Mouse (Mus musculus): ENCODE results near the gene Acvrl1. TPM values are rescaled to one million over a fixed set of nuclear protein-coding genes. Genes with fewer than 3 reads are reported as not detected.

Gene Acvrl1
- 10.2 and 12.0 TPM in 2 replicates for polyA plus RNA-seq (2012; rRNA removed)

GRCm38 (mm10) chr15:101128181-101129089 lies at the start of gene Acvrl1:
Gene Acvrl1 (plus strand): TSS chr15:101128522.

DNA sequence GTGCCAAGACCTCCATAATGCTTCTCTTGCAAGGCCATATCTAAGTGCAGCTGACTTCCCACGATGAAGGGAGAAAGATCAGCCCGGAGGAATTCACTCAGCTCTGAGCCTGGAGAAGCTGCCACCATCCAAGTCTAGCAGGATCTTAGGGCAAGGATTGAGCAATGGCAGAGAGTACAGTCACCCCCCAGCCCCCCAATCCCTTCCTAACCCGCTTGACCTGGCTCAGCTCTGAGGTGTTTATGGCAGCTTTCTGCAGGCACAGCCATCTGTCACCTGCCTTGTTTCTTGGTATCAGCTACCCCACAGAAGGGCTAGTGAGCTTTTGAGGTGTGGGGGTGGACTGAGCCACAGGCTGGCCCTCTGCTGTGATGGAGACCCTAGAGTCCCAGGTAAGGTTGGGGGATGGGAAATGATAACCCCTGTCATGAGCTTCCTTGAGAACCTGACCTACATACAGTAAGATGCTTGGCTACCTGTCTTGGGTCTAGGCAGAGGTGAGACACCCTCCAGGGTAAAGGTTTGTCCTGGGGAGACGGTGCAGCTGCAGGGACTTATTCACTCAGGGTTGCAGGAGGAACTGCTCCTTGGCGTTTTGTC lies 12.7 kb upstream of the Acvrl1 start, which contains the start of gene Ankrd33:
Gene Ankrd33, plus strand, starts transcription at position 245 of the 600 bp plus-strand sequence.

DNA sequence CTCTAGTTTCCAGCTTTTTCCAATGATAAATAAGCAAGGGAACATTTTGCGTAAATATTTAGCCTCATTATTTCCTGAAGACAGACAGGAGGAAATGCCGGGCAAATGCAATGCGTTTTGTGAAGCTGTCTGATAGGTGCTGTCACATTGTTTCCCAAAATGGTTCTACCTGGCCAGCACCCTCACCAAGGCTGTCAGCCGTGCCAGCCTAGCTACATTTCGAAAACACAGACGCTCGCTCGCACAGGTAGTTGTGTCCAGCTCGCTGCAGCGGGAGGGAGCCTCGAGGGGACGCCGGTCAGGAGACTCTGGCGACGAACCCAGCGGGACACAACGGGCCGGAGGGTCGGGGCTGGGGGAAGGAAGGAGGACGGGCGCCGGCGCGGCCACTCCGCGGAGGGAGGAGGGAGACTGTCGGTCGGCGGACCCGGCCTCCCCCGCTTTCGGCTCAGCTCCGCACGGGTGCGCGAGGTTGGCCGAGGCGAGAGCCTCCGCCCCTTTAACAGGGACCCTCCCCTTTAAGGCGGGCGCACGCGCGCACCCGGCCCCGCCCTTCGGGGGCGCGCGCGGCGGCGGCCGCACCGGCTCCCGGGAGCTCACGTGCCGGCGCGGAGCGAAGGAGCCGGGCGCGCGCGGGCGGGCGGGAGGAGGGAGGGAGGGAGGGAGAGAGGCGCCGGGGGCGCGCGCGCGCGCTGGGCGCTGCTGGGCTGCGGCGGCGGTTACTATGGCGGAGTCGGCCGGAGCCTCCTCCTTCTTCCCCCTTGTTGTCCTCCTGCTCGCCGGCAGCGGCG lies 45.3 kb downstream of the Acvrl1 start, which contains the start of gene Acvr1b:
Gene Acvr1b, plus strand, starts transcription at position 647 of the 791 bp plus-strand sequence.

Other genes with a start within 250 kb of the Acvrl1 start
- gene Gm47841, start 81.1 kb upstream of the Acvrl1 start, polyA plus RNA-seq (2012; rRNA removed): not detected in 2 replicates
- 0.91 and 1.1 TPM in 2 replicates for gene Fignl2, start 50.0 kb upstream of the Acvrl1 start, polyA plus RNA-seq (2012; rRNA removed)
- not detected in 2 replicates for gene Ankrd33, start 12.8 kb upstream of the Acvrl1 start, polyA plus RNA-seq (2012; rRNA removed)
- 67.2 and 72.2 TPM in 2 replicates for gene Acvr1b, start 45.5 kb downstream of the Acvrl1 start, polyA plus RNA-seq (2012; rRNA removed)
- 5.3 and 5.8 TPM in 2 replicates for gene Grasp, start 95.7 kb downstream of the Acvrl1 start, polyA plus RNA-seq (2012; rRNA removed)
- 7.8 and 8.5 TPM in 2 replicates for gene Nr4a1, start 125.7 kb downstream of the Acvrl1 start, polyA plus RNA-seq (2012; rRNA removed)
- 71.2 and 75.3 TPM in 2 replicates for gene Atg101, start 155.8 kb downstream of the Acvrl1 start, polyA plus RNA-seq (2012; rRNA removed)
- 0.31 and 0.32 TPM in 2 replicates for gene 6030408B16Rik, start 164.7 kb downstream of the Acvrl1 start, polyA plus RNA-seq (2012; rRNA removed)
- gene Krt80, start 241.6 kb downstream of the Acvrl1 start, polyA plus RNA-seq (2012; rRNA removed): 0.25 and 4.2 TPM in 2 replicates

All from central nervous system, embryonic 18 days (tissue).